Mouse (Mus musculus) heart, postnatal 4 days (tissue): ENCODE data around the gene Psmd4. TPM values are rescaled to one million over a fixed set of nuclear protein-coding genes. Genes with fewer than 3 reads are reported as not detected.
"Not testable (repeated sequence)": the region's sequence is repeated elsewhere in the genome, so short reads cannot be mapped to it uniquely, and the experiment has no call there.

Source experiments
- DNase-seq: peaks from one replicate; pipeline ENCODE4 v3.0.0; 2021
- total RNA-seq, 2 experiments: library from RNA; stranded (reverse); gene quantifications; 2 replicates each; pipeline ENCODE4 v1.2.3; 2021

Gene Psmd4
- total RNA-seq: 100 to 1,000 TPM; 145 to 147 TPM

- peak; percentile 98 for DNase-seq
Observed at GRCm38 (mm10) chr3:95042166-95042837, at the start of gene Psmd4. TSS of gene Psmd4 (minus strand) at chr3:95042614.

- DNase-seq: no peak
Observed at GRCm38 (mm10) chr3:95088071-95088470, 45.7 kb upstream of the Psmd4 start.

GRCm38 (mm10) chr3:95071606-95072005 lies 29.2 kb upstream of the Psmd4 start:
- DNase-seq: no peak

- DNase-seq: no peak
Observed at GRCm38 (mm10) chr3:95066570-95066969, 24.2 kb upstream of the Psmd4 start.

- DNase-seq: no peak
Observed at GRCm38 (mm10) chr3:95066095-95066494, 23.7 kb upstream of the Psmd4 start.

GRCm38 (mm10) chr3:95065553-95065952 lies 23.1 kb upstream of the Psmd4 start:
- DNase-seq: no peak

- no peak for DNase-seq
Observed at GRCm38 (mm10) chr3:95063741-95064140, 21.3 kb upstream of the Psmd4 start.

GRCm38 (mm10) chr3:95058078-95058477 lies 15.7 kb upstream of the Psmd4 start:
- peak; percentile 25 for DNase-seq

GRCm38 (mm10) chr3:95056275-95056674 lies 13.9 kb upstream of the Psmd4 start:
- no peak for DNase-seq

GRCm38 (mm10) chr3:95054481-95055260 lies 12.3 kb upstream of the Psmd4 start:
- peak; percentile 52 for DNase-seq

- peak; percentile 33 for DNase-seq
Observed at GRCm38 (mm10) chr3:95053701-95054100, 11.3 kb upstream of the Psmd4 start.

- DNase-seq: peak; percentile 53
Observed at GRCm38 (mm10) chr3:95052959-95053358, 10.5 kb upstream of the Psmd4 start.

GRCm38 (mm10) chr3:95047914-95048313 lies 5.5 kb upstream of the Psmd4 start:
- no peak for DNase-seq

- DNase-seq: no peak
Observed at GRCm38 (mm10) chr3:95046462-95047057, 4.1 kb upstream of the Psmd4 start.

GRCm38 (mm10) chr3:95043251-95043650 lies 837 bp upstream of the Psmd4 start:
- no peak for DNase-seq

- no peak for DNase-seq
Observed at GRCm38 (mm10) chr3:95042838-95043229, 420 bp upstream of the Psmd4 start.

- no peak for DNase-seq
Observed at GRCm38 (mm10) chr3:95041625-95042024, 789 bp downstream of the Psmd4 start.

- DNase-seq: no peak
Observed at GRCm38 (mm10) chr3:95029953-95030352, 12.5 kb downstream of the Psmd4 start.

GRCm38 (mm10) chr3:95029291-95029827 lies 13.1 kb downstream of the Psmd4 start:
- DNase-seq: not testable (repeated sequence)

- DNase-seq: no peak
Observed at GRCm38 (mm10) chr3:95028603-95029002, 13.8 kb downstream of the Psmd4 start.

- no peak for DNase-seq
Observed at GRCm38 (mm10) chr3:95027701-95028100, 14.7 kb downstream of the Psmd4 start.

- no peak for DNase-seq
Observed at GRCm38 (mm10) chr3:95027057-95027645, 15.3 kb downstream of the Psmd4 start.

- DNase-seq: no peak
Observed at GRCm38 (mm10) chr3:95025202-95025601, 17.2 kb downstream of the Psmd4 start.
